Mouse (Mus musculus): ENCODE results near the gene Uhrf1bp1l. TPM values are rescaled to one million over a fixed set of nuclear protein-coding genes. Genes with fewer than 3 reads are reported as not detected.

Gene Uhrf1bp1l
- 10.5 TPM for polyA plus RNA-seq (2014; fragmentation: Illumina TruSeq; extraction: RNeasy Lipid Tissue Mini Kit (QIAGEN cat#74804); ENCODE audit: insufficient read depth, low read depth, low replicate concordance)

GRCm38 (mm10) chr10:89744871-89745665 lies at the start of gene Uhrf1bp1l:
Uhrf1bp1l (plus strand) TSS chr10:89744991.

GRCm38 (mm10) chr10:89732001-89732794 lies 12.6 kb upstream of the Uhrf1bp1l start, which contains the start of gene Actr6:
Actr6 (minus strand) TSS chr10:89732295.

Other genes with a start within 250 kb of the Uhrf1bp1l start
- 0.30 TPM for gene Nr1h4, start 211.4 kb upstream of the Uhrf1bp1l start, polyA plus RNA-seq (2014; fragmentation: Illumina TruSeq; extraction: RNeasy Lipid Tissue Mini Kit (QIAGEN cat#74804); ENCODE audit: insufficient read depth, low read depth, low replicate concordance)
- not detected for gene Slc17a8, start 123.7 kb upstream of the Uhrf1bp1l start, polyA plus RNA-seq (2014; fragmentation: Illumina TruSeq; extraction: RNeasy Lipid Tissue Mini Kit (QIAGEN cat#74804); ENCODE audit: insufficient read depth, low read depth, low replicate concordance)
- gene Scyl2, start 58.7 kb upstream of the Uhrf1bp1l start, polyA plus RNA-seq (2014; fragmentation: Illumina TruSeq; extraction: RNeasy Lipid Tissue Mini Kit (QIAGEN cat#74804); ENCODE audit: insufficient read depth, low read depth, low replicate concordance) = 11.1 TPM
- 11.1 TPM for gene Actr6, start 12.7 kb upstream of the Uhrf1bp1l start, polyA plus RNA-seq (2014; fragmentation: Illumina TruSeq; extraction: RNeasy Lipid Tissue Mini Kit (QIAGEN cat#74804); ENCODE audit: insufficient read depth, low read depth, low replicate concordance)
- gene Anks1b, start 128.5 kb downstream of the Uhrf1bp1l start, polyA plus RNA-seq (2014; fragmentation: Illumina TruSeq; extraction: RNeasy Lipid Tissue Mini Kit (QIAGEN cat#74804); ENCODE audit: insufficient read depth, low read depth, low replicate concordance) = 0.14 TPM

Data from lung, adult 10 weeks (tissue).